Comparison of ENCODE assay signal across 16 mouse cellular contexts in the genomic region with DNA sequence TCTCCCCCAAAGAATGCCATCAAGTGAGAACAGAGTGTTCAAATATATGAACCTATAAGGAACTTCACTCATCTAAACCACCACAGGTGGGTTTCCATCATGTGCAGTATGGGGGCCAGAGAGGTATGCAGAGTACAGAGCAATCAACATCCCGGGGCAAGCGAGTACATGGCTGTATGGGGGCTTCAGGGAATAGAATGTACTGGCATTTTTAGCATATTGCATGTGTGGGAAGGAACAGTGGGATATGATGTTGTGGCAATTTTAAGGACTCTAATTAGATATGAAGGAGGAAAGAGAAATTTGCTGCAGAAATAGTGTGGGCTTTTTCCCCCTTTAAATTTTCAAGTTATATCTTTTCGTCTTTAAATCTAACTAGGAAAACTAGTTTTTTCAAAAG.
"Had no signal": no experiment of that assay in that cellular context is flagged by ENCODE, and none has a peak within 500 bp of the region (broad histone marks: within the 10 kb centered on the region; RNA-seq: fewer than 3 reads in every experiment).

No protein-coding gene starts in this region.

- H3K4me1 ChIP-seq: liver, embryonic 13.5 days had no signal

- H3K4me3 ChIP-seq: left cerebral cortex, adult 2 months; liver, embryonic 13.5 days had no signal

- ATAC-seq: hindbrain, postnatal 0 days; inflammation-experienced regulatory T-cells, adult 6 months; intestine, embryonic 16.5 days had no signal

- H3K27me3 ChIP-seq: liver, embryonic 13.5 days had no signal

- H3K9ac ChIP-seq: liver, embryonic 13.5 days had no signal

- DNase-seq: kidney, adult 18-20 months; kidney, postnatal 25 days; liver, embryonic 13.5 days; lung, adult 2 months; lung, postnatal 14 days; lung, postnatal 4 days; midbrain, embryonic 14.5 days; thymus, adult 2 months; thymus, postnatal 14 days; thymus, postnatal 4 days had no signal

- H3K27ac ChIP-seq: hindbrain, postnatal 0 days; kidney, postnatal 0 days; left cerebral cortex, adult 2 months; liver, embryonic 13.5 days had no signal

- H3K36me3 ChIP-seq: liver, embryonic 13.5 days had no signal

- H3K9me3 ChIP-seq: liver, embryonic 13.5 days had no signal

- H3K4me2 ChIP-seq: liver, embryonic 13.5 days; midbrain, embryonic 11.5 days had no signal
